Mouse (Mus musculus) retina, postnatal 1 day (tissue): ENCODE results near the gene Cts8.

Source experiments
- DNase-seq: peaks from one replicate; pipeline ENCODE4 v3.0.0-alpha.2; 2012

Cts8 gene

GRCm38 (mm10) chr13:61255258-61255657 lies at the start of gene Cts8:
TSS of gene Cts8 (minus strand) at chr13:61255358.
- DNase-seq: no peak

- DNase-seq: no peak
Measured at GRCm38 (mm10) chr13:61288739-61289138, 33.6 kb upstream of the Cts8 start, which contains the start of gene Gm49398. TSS of gene Gm49398 (minus strand) at chr13:61288839.

GRCm38 (mm10) chr13:61241076-61241947 lies 13.8 kb downstream of the Cts8 start:
- peak; percentile 34 for DNase-seq

GRCm38 (mm10) chr13:61203310-61203709 lies 51.8 kb downstream of the Cts8 start, which contains the start of gene Cts6:
TSS of gene Cts6 (minus strand) at chr13:61203410.
- no peak for DNase-seq
